Mouse (Mus musculus): Measurements from ENCODE around the gene Gm42957.
"Not testable (repeated sequence)": the region's sequence is repeated elsewhere in the genome, so short reads cannot be mapped to it uniquely, and the experiment has no call there.

The Gm42957 gene

DNA sequence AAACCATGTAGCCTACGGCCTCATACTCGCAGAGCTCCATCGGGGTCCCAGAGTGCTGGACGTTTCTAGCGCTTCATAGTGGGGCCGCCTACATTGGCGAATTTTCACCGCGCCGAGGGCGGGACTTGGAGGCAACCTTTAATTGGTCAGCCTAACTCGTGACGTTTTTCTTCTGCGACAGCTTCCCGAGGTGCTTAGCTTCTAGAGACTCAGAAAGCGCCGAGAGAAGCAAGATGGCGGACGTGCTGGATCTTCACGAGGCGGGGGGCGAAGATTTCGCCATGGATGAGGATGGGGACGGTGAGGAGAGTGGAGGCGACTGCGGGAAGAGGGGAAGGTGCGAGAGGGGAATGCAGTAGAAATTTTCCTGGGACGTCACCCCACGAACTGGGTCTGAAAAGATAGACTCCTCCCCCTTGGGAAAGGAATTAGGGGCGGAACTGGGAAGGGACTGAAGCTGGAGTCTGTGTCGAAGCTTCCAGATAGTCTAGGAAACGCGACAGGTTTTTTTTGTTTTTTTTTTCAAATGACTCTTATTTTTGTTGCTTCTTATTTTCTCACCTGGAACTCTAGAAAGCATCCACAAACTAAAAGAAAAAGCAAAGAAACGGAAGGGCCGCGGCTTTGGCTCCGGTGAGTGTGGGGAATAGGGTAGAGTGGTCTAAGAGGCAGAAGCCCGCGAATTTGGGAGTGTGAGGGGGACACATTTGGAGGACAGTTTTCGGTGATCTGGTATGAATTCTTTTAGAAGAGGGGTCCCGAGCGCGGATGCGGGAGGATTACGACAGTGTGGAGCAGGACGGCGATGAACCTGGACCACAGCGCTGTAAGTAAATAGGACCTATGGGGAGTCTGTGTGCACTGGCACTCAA lies 5.3 kb upstream of the Gm42957 start, which contains the start of gene Rbm8a:
Rbm8a (plus strand) TSS at position 205 of the 872 bp plus-strand sequence.
- peak; percentile 95 for DNase-seq

DNA sequence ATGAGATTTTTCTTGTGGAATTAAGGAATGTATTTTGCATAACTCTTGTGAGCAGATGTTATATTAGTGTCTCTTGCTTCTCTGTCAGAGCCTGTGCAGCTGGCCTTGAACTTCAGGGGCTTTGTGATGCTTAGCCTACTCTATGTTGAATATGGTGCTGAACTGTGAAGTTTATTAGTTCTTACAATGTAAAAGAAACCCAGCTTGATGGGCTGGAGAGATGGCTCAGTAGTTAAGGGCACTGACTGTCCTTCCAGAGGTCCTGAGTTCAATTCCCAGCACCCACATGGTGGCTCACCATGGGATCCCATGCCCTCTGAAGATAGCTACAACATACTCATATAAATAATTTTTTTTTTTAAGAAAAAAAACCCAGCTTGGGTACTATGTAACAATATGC lies 3.2 kb upstream of the Gm42957 start:
- no peak for DNase-seq

DNA sequence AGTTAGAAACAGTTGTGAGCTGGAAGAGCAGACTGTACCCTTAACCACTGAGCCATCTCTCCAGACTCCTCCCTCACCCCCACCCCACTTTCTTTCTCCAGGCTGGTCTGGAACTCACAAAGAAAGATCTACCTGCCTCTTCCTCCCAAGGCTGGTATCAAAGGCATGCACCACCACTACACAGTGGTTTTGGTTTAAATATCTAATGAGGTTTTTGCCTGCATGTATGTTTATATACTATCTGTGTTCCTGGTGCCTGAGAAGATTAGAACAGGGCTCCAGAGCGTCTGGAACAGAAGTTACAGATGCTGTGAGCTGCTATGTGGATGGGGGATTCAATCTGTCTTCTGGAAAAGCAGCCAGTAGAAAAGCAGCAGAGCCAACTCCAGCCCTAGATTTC lies 1.3 kb upstream of the Gm42957 start:
- DNase-seq, result no peak

DNA sequence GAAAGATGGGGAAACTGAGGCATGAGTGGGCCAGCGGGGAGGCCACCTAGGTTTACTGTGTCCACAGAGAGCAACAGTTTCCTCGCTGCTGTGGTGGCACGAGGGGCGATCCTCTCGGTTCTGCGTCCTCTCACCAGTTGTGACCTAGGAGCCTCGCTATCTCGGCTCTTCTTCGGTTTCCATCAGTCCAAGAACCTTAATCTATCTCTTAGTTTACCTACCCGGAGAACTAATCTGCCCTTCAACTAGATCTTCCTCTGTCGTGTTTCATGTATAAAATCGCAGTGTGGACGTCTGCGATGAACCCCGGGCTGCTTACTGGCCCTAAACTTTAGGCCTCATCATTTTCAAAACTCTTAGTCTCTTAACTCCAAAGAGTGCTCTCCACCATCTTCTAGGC lies 632 bp downstream of the Gm42957 start:
- no peak for DNase-seq

DNA sequence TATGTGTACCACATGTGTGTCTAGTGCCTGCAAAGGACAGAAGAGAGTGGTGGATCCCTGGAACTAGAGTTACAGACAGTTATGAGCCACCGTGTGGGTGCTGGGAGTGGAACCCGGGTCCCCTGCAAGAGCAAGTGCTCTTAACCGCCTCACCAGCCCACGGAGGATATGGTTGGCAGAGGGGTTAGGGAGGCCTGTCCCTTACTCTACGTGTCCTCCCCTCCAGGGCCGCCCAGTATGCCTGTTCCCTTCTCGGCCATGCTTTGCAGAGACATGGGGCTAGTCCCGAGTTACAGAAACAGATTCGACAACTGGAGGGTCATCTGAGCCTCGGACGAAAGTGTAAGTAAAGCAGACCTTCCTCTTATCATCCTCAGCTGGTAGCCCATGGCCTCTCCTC lies 1.2 kb downstream of the Gm42957 start:
- peak; percentile 25 for DNase-seq

DNA sequence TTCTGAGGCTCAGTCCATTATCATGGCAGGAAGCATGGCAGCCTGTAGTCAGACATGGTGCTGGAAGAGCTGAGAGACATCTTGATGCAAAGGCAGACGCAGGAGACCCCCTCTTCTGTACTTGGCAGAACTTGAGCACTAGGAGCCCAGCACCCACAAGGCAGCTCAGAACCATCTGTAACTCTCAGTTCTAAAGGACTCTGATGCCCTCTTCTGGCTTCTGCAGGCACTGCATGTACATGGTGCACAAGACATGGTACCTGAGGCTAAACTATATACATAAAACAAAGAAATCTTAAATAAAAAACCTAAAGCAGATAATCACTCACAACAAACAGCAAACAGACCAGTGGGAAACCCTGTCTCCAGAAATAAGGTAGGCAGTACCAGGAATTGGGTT lies 3.9 kb downstream of the Gm42957 start:
- DNase-seq, result peak; percentile 32

DNA sequence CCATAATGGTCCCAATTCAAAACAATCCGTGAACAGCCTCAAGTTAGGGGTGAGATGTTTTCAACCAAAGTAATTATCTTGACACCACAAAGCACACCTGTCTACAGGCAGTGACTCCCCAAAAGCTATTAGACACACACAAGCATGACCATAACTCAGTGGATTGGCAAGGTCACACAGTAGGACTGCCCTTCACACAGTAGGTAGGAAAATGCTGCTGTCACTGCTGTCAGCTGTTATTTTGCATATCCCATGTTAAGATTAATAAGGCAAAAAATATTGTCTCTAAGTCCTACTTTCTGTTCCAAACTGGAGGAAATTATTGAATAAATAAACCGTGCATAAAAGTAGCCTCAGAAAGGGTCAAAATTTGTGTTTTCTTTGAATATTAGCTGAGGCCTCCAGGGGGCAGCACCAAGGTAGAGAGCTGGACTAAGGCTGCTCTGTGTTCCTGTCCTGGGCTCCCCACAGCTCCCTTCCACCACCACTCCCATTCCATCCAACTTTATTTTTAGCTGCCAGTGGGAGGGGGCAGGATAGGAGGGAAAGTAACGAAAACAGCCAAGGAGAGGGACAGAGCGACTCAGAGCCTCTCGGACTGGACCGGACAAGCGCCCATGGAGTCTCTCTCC lies 9.9 kb downstream of the Gm42957 start, which contains the start of gene Itga10:
Itga10 (plus strand) TSS at position 567 of the 632 bp plus-strand sequence.
- peak; percentile 32 for DNase-seq

DNA sequence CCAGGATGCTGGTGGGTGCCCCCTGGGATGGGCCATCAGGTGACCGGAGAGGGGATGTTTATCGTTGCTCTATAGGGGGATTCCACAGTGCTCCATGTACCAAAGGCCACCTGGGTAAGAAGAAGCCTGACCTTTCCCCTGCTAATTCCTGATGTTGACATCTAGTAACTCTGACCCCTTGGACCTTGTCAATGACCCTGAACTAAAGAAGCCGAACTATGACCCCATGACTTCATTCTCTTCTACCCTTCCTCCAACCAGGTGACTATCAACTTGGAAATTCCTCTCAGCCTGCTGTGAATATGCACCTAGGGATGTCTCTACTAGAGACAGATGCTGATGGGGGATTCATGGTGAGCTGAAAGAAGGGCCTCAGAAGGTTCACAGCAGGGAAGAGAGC lies 12.1 kb downstream of the Gm42957 start:
- no peak for DNase-seq

DNA sequence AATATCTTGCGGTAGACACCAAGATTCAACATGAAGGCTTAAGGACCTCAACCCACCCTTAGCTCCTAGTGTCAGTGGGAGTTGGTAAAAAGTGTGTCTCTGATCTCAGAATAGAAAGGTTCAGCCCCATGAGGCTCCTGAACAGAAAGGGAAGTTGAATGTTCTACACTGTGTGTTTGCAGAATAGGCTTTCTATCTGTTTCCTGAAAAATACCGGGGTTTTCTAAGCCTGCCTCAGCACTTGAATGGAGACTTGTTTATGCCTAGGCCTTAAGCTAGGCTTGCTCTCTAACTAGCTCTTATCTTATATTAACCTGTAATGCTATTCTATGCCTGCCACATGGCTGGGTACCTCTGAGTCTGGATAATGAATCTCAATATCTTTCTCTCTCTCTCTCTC lies 25.6 kb downstream of the Gm42957 start:
- no peak for DNase-seq

DNA sequence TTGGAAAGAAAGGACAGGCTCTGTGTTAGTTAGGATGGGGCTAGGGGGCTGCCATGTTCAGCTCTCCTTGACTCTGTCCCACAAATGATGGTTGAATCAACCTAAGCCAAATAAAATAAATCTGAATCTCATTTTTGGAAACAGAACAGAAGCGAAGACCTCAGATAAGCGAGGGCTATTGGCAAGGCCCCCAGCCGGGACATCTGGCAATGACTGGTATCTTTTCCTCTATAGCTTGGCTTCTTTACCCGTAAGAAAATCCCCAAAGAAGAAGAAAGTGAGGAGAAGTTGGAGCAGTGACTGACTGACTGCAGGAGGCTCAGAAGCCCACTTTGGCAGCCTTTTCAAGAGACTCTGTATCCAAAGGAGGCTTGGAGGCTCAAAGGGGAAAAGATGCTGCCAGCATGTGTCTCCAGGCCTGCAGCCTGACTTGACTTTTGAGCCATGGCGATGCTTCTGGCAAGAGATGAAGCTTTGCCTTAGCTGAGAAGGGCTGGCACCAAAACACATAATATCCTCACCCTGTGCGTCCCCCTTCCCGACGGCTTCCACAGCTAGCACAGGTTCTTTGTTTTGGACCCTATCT lies 27.6 kb downstream of the Gm42957 start:
- DNase-seq, result peak; percentile 36

DNA sequence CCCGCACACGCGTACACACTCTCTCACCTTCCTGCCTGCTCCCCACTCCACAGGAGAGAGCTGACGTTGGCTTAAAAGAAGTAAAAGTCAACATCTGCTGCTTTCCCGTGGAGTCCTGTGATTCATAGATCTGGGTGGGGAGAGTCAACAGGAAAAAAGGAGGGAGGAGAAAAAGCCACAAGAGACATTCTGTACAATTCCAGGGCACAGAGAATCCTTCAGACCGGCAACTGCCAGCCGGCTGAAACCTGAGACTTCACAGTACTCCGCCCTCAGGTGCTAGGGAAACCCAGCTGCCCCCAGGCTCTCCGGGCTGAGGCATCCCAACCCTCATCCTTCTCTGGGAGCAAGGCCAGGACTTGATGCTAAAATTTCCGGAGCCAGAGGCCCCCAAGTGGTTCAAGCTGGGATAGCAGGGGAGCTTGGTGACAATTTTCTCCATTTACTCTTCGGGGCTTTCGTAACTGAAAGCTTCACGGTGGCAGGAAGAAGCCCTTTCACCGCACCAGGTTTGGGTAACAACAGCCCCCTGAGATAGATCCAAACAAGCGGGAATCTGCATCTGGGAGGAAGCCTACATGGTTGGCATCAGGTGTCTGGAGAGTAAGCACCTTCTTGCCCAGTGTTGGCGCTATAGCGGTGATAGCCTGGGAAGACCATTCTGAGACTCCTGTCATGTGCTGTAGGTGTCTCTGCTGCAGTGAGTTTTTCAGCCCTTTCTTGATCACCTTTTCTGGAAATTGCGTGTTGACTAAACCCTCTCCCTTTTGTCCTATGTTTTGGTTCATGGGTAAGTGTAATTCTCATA lies 28.4 kb downstream of the Gm42957 start:
- peak; percentile 86 for DNase-seq

DNA sequence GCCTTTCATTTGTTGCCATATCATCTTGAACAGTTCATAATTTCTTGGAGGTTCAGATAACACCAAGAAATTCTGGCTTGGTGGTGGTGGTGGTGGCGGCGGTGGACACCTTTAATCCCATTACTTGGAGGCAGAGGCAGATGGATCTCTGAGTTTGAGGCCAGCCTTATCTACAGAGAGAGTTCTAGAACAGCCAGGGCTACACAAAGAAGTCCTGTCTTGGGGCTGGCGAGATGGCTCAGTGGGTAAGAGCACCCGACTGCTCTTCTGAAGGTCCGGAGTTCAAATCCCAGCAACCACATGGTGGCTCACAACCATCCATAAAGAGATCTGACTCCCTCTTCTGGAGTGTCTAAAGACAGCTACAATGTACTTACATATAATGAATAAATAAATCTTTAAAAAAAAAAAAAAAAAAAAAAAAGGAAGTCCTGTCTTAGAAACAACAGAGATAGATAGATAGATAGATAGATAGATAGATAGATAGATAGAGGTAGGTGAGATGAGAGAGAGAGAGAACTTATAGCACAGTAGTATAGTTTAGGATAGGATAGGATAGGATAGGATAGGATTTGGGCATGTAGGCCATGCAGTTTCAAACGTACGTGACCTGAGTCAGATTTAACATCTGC lies 30.6 kb downstream of the Gm42957 start:
- not testable (repeated sequence) for DNase-seq

DNA sequence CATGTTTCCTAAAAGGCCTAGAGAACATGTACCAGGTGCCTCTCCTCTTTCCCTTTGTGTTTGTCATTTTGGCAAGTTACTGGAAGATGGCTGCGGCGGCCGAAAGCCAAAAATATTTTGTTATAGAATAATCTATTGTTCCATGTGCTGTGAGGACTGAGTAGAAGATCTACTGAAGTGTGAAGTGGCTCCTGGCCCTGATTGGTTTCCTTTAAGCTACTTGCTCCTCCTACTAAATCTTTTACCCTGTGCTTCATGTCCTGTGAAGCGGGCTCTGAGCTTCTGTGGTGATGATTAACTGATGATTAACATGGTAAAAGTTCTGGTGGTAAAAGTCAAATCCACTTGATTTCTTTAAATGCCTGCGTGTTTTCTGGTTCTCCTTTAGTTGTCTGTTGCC lies 31.6 kb downstream of the Gm42957 start:
- no peak for DNase-seq

DNA sequence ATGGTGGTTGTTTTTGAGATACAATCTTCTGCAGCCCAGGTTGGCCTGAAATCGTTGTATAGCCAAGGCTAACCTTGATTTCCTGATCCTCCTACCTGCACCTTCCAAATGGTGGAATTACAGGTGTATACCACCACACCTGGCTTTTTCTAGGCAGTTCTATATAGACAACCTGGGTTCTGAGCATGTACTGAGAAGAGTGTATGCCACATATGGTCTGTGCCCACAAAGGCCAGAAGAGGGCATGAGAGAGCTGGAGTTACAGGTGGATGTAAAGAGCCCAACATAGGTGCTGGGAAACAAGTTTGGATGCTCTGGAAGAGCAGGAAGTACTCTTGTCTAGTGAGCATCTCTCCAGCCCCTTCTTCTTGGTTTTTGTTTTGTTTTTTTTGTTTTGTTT lies 32.0 kb downstream of the Gm42957 start:
- no peak for DNase-seq

DNA sequence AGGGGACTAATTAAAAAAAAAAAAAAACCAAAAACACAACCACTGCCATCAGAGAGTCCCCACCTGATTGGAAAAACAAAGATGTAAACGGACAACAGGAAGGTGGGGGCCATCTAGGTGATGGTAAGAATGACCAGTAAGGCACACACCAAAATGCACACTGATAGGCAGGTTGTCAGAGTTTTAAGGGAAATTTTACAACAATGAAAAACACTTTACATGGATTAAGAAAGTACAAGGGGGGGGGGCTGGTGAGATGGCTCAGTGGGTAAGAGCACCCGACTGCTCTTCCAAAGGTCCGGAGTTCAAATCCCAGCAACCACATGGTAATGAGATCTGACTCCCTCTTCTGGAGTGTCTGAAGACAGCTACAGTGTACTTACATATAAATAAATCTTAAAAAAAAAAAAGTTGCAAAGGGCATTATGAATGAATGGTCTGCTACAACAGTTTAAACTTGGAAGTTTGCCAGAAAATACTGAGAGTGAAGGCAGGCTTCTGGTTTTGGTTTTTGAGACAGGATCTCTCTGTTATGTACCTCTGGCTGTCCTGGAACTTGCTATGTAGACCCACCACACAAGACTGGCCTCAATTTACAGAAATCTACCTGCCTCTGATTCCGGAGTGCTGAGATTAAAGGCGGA lies 33.3 kb downstream of the Gm42957 start:
- no peak for DNase-seq

DNA sequence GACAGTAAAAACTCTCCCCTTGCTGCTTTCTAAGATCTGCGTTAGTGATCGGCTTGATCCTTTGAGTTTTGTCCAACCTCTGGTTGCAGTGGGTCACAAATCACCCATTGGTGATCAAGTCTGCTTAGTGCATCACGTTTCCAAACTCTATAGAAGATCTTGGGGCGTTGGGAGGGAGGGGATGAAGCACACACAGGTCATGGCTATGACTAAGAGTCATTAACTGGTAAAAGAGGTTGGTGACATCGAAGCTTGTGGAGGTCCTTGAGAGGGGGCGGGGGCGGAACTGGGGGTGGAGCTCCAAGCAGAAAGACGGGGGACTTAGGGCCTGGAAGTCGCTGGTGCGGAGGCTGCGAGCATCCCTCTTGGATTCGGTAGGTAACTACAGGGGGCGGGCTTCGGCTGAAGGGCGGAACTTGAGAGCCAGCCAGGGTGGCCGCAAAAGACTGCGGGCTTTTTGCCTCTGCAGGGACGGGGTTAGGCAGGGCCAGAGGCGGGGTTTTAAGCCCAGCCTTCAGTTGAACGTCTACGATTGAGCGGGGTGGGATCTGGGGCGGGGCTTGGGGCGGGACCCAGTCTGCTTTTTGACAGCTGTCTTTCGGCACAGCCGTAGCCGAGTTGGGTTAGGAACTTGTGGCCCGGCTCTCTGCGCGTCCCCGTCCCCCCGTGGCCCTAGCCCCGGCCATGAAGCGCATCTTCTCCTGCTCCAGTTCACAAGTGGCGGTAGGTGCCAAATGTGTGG lies 34.6 kb downstream of the Gm42957 start, which contains the start of gene Ankrd35:
Ankrd35 (plus strand) TSS at position 405 of the 742 bp plus-strand sequence.
- DNase-seq, result peak; percentile 87

DNA sequence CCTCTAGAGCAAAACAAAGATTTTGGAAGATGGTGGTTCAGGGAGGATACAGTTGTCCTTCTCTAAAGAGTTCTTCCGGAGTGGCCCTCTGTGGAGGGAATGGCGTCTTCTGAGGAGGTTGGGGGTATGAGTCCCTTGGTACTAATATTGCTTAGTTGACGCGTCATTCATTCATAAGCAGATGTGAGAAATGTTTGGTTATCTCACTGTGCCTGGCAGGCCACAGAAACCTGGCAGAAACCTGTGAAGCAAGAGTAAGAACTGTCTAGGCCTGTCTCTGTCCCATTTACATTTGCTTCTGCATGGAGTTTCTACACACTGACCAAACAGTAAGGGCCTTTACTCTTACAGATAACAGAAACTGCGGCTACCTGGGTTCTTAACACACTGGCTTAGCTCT lies 36.2 kb downstream of the Gm42957 start:
- no peak for DNase-seq

DNA sequence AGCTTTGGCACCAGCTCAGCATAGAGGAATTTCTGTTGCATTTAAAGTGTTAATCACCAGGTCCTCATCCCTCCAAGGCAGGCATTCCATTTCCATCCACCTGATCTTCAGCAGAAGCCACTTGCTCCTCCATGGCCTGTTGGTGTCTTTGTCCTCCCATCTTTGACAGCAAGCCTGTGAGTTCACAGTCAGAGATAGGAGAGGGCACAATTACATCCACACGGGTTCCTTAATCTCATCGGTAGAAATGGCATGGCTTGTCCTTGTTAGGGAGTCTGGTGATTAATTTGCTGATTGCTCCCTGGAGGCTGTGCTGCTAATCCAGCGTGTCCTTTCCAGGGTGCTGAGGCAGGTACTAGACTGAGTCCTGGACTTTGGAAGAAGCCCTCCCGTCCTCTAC lies 38.2 kb downstream of the Gm42957 start:
- DNase-seq, result no peak

DNA sequence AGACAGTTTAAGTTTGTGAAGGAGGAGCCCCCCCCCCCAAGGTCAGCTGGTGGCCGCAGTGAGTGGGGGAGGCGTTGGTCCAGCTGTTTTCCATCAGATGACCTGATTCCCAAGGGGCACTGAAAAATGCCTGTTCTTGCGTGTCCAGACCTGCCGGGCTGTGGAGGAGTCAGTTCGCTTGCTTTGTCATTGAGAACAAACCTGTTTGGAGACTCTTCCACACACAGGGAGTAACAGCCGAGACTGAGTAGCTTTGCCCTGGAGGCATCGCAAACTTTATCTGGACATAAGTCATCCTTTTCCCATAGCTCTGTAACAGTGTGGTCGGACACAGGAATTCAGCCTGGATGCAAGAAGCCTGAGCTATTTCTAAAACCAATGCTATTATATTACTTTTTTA lies 39.2 kb downstream of the Gm42957 start:
- DNase-seq, result no peak

DNA sequence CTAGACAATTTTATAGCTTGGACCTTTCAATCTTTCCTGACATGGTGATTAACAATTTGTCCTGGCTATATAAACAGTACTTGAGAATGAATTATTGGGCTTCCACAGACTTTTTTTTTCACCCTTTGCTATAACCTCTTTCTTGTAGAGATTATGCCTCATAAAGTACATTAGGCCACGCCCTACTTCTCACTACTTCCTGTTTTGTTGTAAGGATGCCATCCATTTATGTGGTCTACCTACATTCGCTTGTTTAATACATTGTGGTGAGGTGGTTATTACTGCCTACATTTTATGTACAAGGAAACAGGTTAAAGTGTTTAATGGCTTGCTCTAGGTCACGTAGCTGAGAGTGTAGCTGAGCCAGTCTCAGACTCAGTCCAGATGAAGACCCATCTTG lies 39.9 kb downstream of the Gm42957 start:
- DNase-seq, result no peak

DNA sequence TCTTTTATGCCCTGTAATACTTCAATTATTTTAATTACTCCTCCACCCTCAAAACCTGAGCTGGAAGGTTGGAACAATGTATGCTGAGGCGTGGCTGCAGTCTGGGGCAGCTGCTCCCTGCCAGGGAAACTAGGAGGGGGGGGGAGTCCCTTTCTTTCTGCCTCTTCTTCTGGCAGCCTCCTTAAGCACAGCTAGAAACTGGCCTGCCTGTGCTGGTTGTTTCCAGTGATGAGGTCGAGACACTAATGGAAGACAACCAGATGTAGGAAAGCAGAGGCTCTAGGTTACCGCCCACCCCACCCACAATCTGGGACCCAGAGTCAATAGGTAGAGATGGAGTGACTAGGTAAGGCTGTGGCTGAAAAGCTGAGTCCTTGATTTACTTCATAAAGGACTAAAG lies 40.4 kb downstream of the Gm42957 start:
- DNase-seq, result no peak

All from cerebellum, adult 11-12 months (tissue).